Mouse (Mus musculus) cerebellum, adult 2 months (tissue): ENCODE data around the gene Tnfrsf11a.

ENCODE experiments used
- CTCF ChIP-seq: fragments of 200-500 bp; IDR thresholded peaks from 2 replicates; pipeline ENCODE4 v1.5.1; 2011; ENCODE audit warnings: low read depth, mild to moderate bottlenecking, control low read depth, low read length, moderate library complexity, borderline replicate concordance; ENCODE audit not compliant: insufficient read depth
- POLR2A ChIP-seq: fragments of 200-500 bp; IDR thresholded peaks from 2 replicates; pipeline ENCODE4 v1.6.1; 2011; ENCODE audit warnings: low read length, control low read depth, borderline replicate concordance; ENCODE audit not compliant: insufficient read depth

- TF ChIP-seq POLR2A, result no peak
- no peak for TF ChIP-seq CTCF
Observed at GRCm38 (mm10) chr1:105786731-105787357, 6.3 kb downstream of the Tnfrsf11a start.
